ENCODE assay signal across 8 mouse cellular contexts in genomic region chr7:126503273-126503878, GRCm38 (mm10). TPM values are rescaled to one million over a fixed set of nuclear protein-coding genes. Genes with fewer than 3 reads are reported as not detected.
DNase-seq lines count a peak whose midpoint lies in the region; ATAC-seq lines count a peak whose summit lies in the region.

Gene Atxn2l (minus strand): TSS chr7:126503437.

- H3K9ac ChIP-seq in hindbrain, embryonic 12.5 days: peak within 1 kb of the TSS; percentile 100

- WGBS in hindbrain, embryonic 12.5 days: under 1% methylated on average over 67 of the region's 72 CpGs

- peak; percentile 88 for ATAC-seq in hindbrain, embryonic 12.5 days (ENCODE audit: low FRiP score)

- peak within 1 kb of the TSS; percentile 100 for H3K4me3 ChIP-seq in hindbrain, embryonic 12.5 days

- H3K27me3 ChIP-seq in hindbrain, embryonic 12.5 days: no peaks in the 10 kb centered on the region

- H3K27ac ChIP-seq in hindbrain, embryonic 12.5 days: peak within 1 kb of the TSS; percentile 100

- peak within 1 kb of the TSS; percentile 76 for H3K4me2 ChIP-seq in hindbrain, embryonic 12.5 days (replicated peaks)

- peaks cover 14% of the 10 kb centered on the region for H3K4me1 ChIP-seq in hindbrain, embryonic 12.5 days

- H3K9me3 ChIP-seq in hindbrain, embryonic 12.5 days (replicated peaks): no peaks in the 10 kb centered on the region

- H3K36me3 ChIP-seq in hindbrain, embryonic 12.5 days: peaks cover 28% of the 10 kb centered on the region

- DNase-seq in NIH3T3 (ENCODE audit: low read depth): peak; percentile 99
- peak; percentile 100 for DNase-seq in cerebellum, postnatal 10 days
- DNase-seq in frontal cortex, postnatal 10 days (ENCODE audit: low spot score in 2 of 2): peak; percentile 97 to 98
- DNase-seq in layer of hippocampus, postnatal 14 days (ENCODE audit: low spot score in 2 of 2): peak; percentile 98 to 99
- DNase-seq in lung, postnatal 14 days: peak; percentile 99
- DNase-seq in retina, adult 2 months (ENCODE audit: low read depth, low spot score): peak; percentile 96
- peak; percentile 99 for DNase-seq in thymus, postnatal 36 days

RNA-seq across cellular contexts. Expression of gene Atxn2l, which starts in this region (rescaled TPM):
- 76.8 and 90.1 TPM in 2 replicates for polyA plus RNA-seq in hindbrain, embryonic 12.5 days (2016; fragmentation: Nextera tagmentation; extraction: Ambion mirVana)
- 100 to 1,000 TPM; 122 to 124 TPM for total RNA-seq in layer of hippocampus, postnatal 14 days (2021)

Comparison
In these comparisons a context has a peak if more than half of its experiments do, and no peak if none do; other contexts are left out.
1. Peak in every context shown above with its lines: DNase-seq, ATAC-seq, H3K4me3 ChIP-seq and H3K27ac ChIP-seq.